Mouse (Mus musculus) adrenal gland, postnatal 0 days (tissue): Measurements from ENCODE around the gene Pycr1. TPM values are rescaled to one million over a fixed set of nuclear protein-coding genes. Genes with fewer than 3 reads are reported as not detected.

Source experiments
- microRNA-seq: library from miRNA; unstranded; fragments of <30 nt; microRNA quantifications from one replicate; pipeline ENCODE4, GENCODE M21; 2016; ENCODE audit warnings: borderline replicate concordance; ENCODE audit not compliant: insufficient number of aligned reads
- polyA plus RNA-seq: library from polyadenylated mRNA; unstranded; fragments of >200 nt; fragmentation: Nextera tagmentation; extraction: Ambion mirVana; gene quantifications from 2 replicates; pipeline ENCODE4 v1.2.1, GENCODE M21; 2015

Gene Pycr1
- polyA plus RNA-seq, result 5.8 and 9.0 TPM in 2 replicates

DNA sequence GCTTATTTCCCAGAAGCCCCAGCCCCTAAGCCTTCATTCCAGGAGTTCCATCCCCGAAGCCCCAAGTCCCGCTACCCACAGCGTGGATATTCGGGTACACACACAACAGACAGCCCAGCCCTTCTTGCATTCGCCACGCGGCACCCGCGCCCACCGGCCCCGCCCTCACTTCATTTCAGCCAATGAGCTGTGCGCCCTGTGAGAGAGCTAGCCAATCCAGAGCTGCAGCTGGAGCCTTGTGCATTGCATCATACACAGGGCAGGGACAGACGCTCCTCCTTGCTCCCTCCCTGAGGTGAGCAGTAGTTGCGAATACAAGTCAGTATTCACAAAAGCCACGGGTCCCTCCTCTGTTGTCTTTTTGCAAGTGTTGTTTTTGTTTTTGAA, at the start of gene Pycr1:
Pycr1 (minus strand) TSS at position 169 of the 387 bp plus-strand sequence.

GRCm38 (mm10) chr11:120672687-120673593, 29.4 kb upstream of the Pycr1 start, which contains the start of gene Aspscr1:
Gene Aspscr1 (plus strand): TSS chr11:120672973.

GRCm38 (mm10) chr11:120661076-120661460, 17.5 kb upstream of the Pycr1 start, which contains the start of gene Notum:
Gene Notum (minus strand): TSS chr11:120661175.

DNA sequence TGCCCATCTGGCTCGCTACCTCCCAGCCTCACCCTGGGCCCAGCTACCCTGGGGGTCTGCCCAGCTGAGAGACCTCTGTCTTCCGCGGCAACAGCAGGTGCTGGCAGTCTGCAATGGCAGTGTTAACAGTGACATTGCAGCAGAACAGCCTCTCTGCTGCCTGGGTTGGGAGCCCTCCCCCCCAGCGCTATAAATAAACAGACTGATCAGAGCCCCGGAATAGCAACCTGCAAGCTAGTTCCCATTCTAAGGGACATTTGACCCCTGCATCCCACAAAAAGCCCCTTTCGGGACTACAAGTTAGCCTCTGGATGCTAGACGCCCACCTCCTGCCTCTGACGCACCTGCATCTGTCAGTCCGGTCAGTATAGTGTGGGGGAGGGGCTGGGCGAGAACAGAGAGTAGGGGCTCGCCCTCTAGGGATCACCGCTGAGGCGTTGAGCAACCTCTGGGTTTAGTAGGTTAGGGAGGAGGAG, 4.5 kb upstream of the Pycr1 start, which contains the start of gene Myadml2:
Myadml2 (minus strand) TSS at position 158 of the 476 bp plus-strand sequence.

DNA sequence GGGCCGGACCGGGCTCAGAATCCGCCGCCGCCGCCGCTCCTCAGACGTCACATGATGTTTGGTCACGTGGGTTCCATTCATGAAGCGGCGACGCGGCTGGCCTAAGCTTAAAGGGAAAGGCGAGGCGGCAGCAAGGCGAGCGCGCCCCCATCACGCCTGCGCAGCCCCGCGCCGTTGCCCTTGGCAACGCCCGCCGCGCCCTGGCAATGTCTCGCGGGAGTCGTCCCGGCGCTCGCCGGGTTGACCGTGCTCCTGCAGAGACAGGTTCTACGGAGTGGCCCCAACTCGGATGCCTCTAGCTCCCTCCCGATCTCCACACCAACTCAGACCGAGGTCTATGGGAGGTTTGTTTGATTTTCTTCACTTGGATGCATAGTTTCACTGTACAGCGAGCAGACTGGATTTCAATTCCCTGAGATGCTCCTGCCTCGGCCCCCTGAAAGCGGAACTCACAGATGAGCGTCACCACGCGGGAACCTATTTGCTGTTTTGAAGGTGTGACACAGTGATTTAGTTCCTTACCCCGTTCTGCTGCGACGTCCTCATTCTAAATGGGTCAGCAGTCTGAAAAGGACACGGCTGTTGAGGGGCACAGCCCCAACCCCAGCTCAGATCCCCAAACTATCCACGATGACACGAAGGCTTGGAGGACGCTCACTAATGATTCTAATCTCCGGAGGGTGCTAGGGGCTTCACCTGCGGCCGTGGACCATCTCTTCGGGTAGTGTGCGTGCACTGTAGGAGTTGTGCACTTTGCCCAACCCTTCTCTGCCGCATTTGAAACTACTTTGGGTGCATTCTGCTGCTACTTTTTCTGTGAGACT, 9.8 kb downstream of the Pycr1 start, which contains the start of gene Mafg:
Mafg (minus strand) TSS at position 81 of the 824 bp plus-strand sequence.

GRCm38 (mm10) chr11:120625152-120625775, 18.3 kb downstream of the Pycr1 start, which contains the start of gene Sirt7:
Gene Sirt7 (minus strand): TSS chr11:120625240.

DNA sequence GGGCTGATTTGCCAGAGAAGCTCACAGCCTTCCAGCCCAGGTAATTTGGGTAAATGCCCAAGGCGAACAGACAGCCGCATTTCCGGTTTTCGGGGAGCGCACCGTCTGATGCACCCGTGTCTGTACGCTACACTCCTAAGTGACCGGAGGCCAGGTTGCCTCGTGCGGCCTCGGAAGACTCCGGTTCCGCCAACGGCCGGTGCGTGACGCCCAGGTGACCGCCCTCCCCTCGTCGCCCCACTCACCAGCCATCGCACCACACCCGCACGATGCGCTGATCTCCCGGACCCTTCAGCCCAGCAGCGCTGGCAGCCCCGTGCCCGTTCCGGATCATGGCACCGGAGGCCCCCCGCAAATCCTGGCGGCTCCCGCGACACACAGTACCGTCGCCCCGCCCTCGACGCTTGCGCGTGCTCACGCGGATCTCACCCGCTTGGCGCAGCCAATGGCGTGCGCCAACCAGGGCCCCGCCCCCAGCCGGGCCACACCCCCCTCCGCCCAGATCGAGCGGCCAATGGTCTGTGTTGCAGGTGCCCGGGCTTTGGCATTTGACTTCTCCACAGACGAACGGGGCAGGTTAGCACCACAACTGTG, 26.0 kb downstream of the Pycr1 start, which contains the start of gene Pcyt2:
Pcyt2 (minus strand) TSS at position 418 of the 594 bp plus-strand sequence.

GRCm38 (mm10) chr11:120608241-120609034, 35.1 kb downstream of the Pycr1 start, which contains the start of gene Npb:
Gene Npb (plus strand): TSS chr11:120608477.

DNA sequence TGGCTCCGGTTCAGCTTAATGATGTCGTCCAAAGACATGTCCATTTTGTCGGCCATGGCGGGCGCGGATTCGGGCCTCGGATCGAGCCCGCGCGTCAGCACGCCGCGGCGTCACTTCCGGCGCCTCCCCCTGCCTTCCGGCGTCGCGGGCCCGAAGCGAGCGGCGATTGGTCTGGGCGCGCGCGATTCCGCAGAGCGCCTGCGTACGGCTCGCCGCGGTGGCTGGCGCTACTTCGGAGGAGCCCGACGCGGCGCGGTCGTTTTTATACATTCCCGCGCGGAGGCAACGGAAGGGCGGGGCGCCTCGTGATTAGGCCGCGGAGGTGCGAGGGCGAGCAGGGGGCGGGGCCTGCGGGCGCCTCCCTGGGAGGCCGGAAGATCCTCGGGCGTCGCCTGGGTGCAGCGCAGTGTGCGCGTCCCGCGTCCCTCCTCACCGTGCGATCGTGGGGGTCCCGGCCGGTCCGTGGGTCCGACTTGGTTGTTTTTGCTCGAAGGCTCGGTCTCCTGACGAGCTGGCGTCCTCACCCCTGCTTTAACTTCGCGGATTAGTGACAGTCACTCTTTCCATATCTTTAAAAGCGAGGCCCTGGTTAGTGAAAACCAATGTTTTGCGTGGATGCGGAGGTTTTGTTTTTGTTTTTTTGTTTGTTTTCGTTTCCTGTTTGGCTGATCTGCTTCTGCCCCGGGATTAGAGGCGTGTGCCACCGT, 45.1 kb downstream of the Pycr1 start, which contains the start of the genes Alyref and Anapc11:
Alyref (minus strand) TSS at position 83 of the 707 bp plus-strand sequence.
Anapc11 (plus strand) TSS at position 139 of the 707 bp plus-strand sequence.

Small RNA genes within 50 kb of the gene (microRNA-seq; reads per million reads assigned to microRNA genes)
- not detected for gene Mir6936

Other genes starting within 250 kb of the Pycr1 start
- 20.4 and 26.7 TPM in 2 replicates for gene Nploc4, start 206.1 kb downstream of the Pycr1 start, polyA plus RNA-seq
- not detected in 2 replicates for gene Tspan10, start 201.1 kb downstream of the Pycr1 start, polyA plus RNA-seq
- not detected in 2 replicates for gene Pde6g, start 190.3 kb downstream of the Pycr1 start, polyA plus RNA-seq
- 54.3 and 83.5 TPM in 2 replicates for gene Oxld1, start 185.7 kb downstream of the Pycr1 start, polyA plus RNA-seq
- 17.7 and 21.3 TPM in 2 replicates for gene Ccdc137, start 185.7 kb downstream of the Pycr1 start, polyA plus RNA-seq
- gene Arl16, start 176.2 kb downstream of the Pycr1 start, polyA plus RNA-seq, result 38.6 and 47.5 TPM in 2 replicates
- gene Mrpl12, start 159.2 kb downstream of the Pycr1 start, polyA plus RNA-seq, result 164 and 216 TPM in 2 replicates
- 37.8 and 83.2 TPM in 2 replicates for gene Slc25a10, start 151.9 kb downstream of the Pycr1 start, polyA plus RNA-seq
- 2.4 and 2.5 TPM in 2 replicates for gene Gcgr, start 113.1 kb downstream of the Pycr1 start, polyA plus RNA-seq
- gene Mcrip1, start 94.0 kb downstream of the Pycr1 start, polyA plus RNA-seq, result 173 and 184 TPM in 2 replicates
- gene Ppp1r27, start 92.6 kb downstream of the Pycr1 start, polyA plus RNA-seq, result 0.39 and 1.3 TPM in 2 replicates
- gene P4hb, start 70.5 kb downstream of the Pycr1 start, polyA plus RNA-seq, result 393 and 466 TPM in 2 replicates
- gene Arhgdia, start 62.1 kb downstream of the Pycr1 start, polyA plus RNA-seq, result 318 and 341 TPM in 2 replicates
- gene Alyref, start 45.4 kb downstream of the Pycr1 start, polyA plus RNA-seq, result 271 and 273 TPM in 2 replicates
- gene Anapc11, start 45.3 kb downstream of the Pycr1 start, polyA plus RNA-seq, result 152 and 197 TPM in 2 replicates
- gene Npb, start 35.3 kb downstream of the Pycr1 start, polyA plus RNA-seq, result 1.7 and 3.3 TPM in 2 replicates
- gene Pcyt2, start 25.8 kb downstream of the Pycr1 start, polyA plus RNA-seq, result 62.0 and 82.8 TPM in 2 replicates
- gene Sirt7, start 18.5 kb downstream of the Pycr1 start, polyA plus RNA-seq, result 33.3 and 62.9 TPM in 2 replicates
- gene Mafg, start 10.2 kb downstream of the Pycr1 start, polyA plus RNA-seq, result 18.1 and 19.0 TPM in 2 replicates
- 0.22 and 0.95 TPM in 2 replicates for gene Myadml2, start 4.4 kb upstream of the Pycr1 start, polyA plus RNA-seq
- 6.2 and 6.7 TPM in 2 replicates for gene Notum, start 17.4 kb upstream of the Pycr1 start, polyA plus RNA-seq
- 103 and 122 TPM in 2 replicates for gene Aspscr1, start 29.2 kb upstream of the Pycr1 start, polyA plus RNA-seq
- gene Cenpx, start 70.0 kb upstream of the Pycr1 start, polyA plus RNA-seq, result 228 and 364 TPM in 2 replicates
- gene Lrrc45, start 70.2 kb upstream of the Pycr1 start, polyA plus RNA-seq, result 22.0 and 34.8 TPM in 2 replicates
- 18.1 and 52.1 TPM in 2 replicates for gene Rac3, start 77.7 kb upstream of the Pycr1 start, polyA plus RNA-seq
- gene Dcxr, start 83.5 kb upstream of the Pycr1 start, polyA plus RNA-seq, result 54.9 and 76.1 TPM in 2 replicates
- gene Cbr2, start 88.3 kb upstream of the Pycr1 start, polyA plus RNA-seq, result 16.6 and 17.6 TPM in 2 replicates
- 0.79 and 2.2 TPM in 2 replicates for gene Hmga1b, start 119.0 kb upstream of the Pycr1 start, polyA plus RNA-seq
- gene Rfng, start 140.4 kb upstream of the Pycr1 start, polyA plus RNA-seq, result 19.7 and 21.2 TPM in 2 replicates
- gene Gps1, start 140.5 kb upstream of the Pycr1 start, polyA plus RNA-seq, result 119 and 156 TPM in 2 replicates
- gene Dus1l, start 152.6 kb upstream of the Pycr1 start, polyA plus RNA-seq, result 36.3 and 56.2 TPM in 2 replicates
- 14.9 and 18.8 TPM in 2 replicates for gene Fasn, start 180.8 kb upstream of the Pycr1 start, polyA plus RNA-seq